Mouse (Mus musculus): ENCODE measurements around the gene Melk.

GRCm38 (mm10) chr4:44269376-44269817 lies 31.3 kb upstream of the Melk start:
- TF ChIP-seq POLR2A (IDR thresholded peaks at IDR 0.05; ENCODE audit: insufficient read depth, low read depth, low read length) (no peak), CTCF (IDR thresholded peaks at IDR 0.05) (no peak), EP300 (IDR thresholded peaks at IDR 0.05; ENCODE audit: insufficient read depth, low read depth, low read length) (no peak)

Data from heart, adult 2 months (tissue).